Mouse (Mus musculus): ENCODE measurements at regions not wholly inside any gene's neighbourhood (a gene's known extent, or its start where the extent isn't known, plus 50 kb on each side); places are given as distances from the start of the nearest gene placed in this dataset.

DNA sequence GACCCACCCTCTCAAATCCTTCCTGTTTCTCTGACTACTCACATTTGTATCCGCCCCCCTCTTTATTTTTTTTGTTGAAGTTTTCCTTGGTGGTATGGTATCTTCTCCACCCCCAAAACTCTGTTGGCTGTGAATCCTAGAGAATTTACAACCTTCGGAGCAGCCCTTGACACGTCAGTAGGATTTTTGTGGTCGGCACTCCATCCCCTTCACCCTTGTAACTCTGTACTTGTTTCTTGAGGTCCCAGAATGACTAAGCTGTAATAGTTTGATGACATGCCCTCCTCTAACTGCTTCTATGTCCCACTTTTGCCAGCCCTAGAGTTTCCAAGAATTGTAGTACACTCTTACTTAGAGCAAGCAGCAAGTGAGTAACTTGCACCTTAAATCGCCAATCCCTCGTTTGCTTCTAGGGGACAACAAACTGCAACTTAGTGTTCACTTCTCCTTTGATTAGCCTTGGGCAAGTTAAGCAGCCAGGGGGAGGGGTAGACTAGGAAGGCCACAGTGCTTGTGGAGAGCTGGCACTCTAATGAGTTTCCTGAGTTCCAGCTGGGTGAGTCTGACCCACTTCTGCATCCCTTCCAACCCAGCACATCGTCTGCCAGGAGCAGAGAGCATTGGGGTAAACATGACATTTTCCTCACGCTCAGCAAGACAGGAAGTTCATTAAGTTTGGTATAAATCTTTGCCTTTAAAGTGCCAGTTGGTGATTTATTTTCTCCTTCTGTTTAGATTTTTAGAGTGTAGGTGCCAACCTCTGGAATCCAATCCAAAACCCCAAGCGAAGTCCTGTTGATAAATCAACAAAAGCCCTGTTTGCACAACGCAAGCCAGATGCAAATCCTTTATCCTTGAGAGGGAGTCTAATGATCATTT, 118.7 kb downstream of the Foxa2 start:
- intact Hi-C loops (cut with DNase I), result no loop called here
- no peak for DNase-seq

DNA sequence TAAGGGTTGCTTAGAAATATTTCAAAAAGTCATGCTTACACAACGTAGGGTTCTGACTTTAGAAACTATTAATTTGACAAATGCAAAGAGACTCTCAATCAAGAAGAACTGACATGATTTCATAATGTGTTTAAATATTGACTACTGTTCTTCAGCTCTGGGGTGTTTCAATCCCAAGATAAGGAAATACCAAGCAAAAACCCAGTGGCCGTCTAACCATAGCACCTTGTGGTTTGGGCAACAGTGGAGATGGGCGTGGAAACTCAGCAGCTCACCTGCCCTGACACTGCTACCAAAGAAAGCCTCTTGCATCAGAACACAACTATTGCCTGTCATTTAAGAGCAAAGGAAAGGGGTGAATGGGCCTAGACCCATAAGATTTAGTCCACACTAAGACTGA, 119.9 kb downstream of the Foxa2 start:
- intact Hi-C loops (cut with DNase I), result no loop called here

DNA sequence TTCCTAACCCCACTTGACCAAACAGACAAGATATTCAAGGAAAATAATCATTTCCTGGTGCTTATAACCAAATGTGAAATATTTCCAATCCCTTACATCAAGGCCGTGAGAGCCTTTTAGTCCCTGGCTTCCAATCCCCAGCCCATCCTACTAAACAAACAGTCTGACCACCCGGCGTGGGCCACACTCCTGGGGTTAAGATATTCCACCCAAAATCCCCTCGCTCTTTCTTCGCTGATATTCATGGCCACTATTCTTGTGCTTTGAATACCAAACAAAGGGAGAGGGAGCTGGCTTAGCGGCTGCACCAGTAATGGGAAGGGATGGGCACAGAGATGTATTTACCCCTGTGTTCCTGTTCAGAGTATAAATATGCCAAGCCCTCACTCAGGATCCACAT, 139.4 kb downstream of the Foxa2 start:
- DNase-seq, result no peak
- intact Hi-C loops (cut with DNase I), result no loop called here

More for the DNA sequence above, 119.9 kb downstream of the Foxa2 start:
- no peak for DNase-seq

DNA sequence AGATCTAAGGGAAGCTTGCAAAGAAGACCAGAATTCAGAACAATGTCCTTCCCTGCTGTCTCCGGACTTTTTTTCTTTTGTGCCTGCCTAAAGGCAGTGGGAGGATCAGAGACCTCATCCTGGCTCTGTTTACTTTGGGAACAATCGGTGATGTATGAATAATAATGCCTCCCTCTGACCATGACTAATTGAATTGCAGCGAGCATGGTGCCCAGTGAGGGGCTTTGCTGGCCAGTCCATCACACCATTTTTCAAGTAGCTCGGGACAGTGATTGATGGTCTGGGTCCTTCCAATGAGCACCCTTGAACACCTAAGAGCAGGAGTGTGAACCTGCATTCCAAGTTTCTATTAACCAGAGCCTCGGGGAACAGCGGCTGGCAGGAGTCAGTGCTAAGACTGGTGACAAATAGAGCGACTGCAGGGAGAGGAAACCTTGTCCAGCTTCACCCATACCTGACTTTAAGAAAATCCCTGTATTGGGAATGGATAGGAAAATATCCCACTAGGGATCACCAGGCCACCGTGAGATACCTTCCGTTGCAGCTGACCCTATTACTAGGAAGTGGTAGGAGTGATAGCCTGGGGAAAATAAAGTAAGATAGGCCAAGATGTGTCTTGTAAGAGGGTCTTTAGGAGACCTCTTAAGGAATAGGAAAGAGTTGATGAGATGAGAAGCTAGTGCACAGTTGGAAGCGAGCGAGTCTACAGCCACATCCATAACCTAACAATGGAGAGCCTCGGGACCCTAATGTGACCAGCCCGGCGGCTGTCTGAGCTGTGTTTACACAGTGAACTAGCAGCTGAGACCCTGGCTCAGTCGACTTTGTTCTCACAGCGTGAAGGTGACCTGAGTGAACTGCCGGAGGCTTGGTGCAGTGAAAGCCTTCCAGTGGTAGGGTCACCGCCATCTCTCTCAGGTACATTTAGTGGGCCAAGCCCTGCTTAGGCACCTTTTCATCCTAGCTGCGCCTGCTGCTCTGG, 140.7 kb downstream of the Foxa2 start:
- intact Hi-C loops (cut with DNase I), result no loop called here
- no peak for DNase-seq

DNA sequence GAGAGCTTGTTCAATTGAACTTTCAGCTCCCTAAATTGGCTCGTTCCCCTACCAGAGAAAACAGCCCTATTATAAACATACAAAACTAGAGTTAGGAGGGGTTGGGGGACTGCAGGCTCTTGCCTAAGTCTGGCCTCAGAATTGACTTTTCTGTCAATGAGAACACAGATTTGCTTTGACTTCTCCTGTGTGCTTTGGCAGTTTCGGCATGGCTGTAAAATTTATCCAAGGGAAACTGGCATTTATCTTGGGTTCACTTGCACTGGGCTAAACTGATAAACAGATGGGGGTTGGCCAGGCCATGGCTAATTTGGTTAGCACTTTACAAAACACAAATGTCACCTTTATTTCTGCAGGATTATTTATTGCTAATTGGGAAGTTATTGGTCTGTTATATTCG, 141.7 kb downstream of the Foxa2 start:
- DNase-seq, result no peak
- intact Hi-C loops (cut with DNase I), result no loop called here

DNA sequence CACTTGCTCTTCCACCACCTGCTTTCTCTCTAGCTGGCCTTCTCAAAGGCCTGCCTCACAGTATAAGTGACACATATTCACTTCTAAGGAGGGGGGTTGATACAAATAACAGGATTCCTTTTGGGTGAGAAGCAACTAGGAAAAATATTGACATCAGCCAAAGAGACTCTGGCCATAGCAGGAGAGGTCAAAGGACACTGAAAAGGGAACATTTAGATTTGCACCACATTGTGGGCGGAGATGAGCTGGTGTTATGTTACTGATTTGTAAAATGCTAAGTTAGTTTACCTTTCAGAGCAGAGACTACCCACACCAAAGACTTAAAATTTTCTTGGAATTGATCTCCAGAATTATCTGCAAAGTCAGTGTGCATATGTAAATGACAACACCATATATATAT, 147.5 kb downstream of the Foxa2 start:
- DNase-seq, result no peak
- intact Hi-C loops (cut with DNase I), result no loop called here

DNA sequence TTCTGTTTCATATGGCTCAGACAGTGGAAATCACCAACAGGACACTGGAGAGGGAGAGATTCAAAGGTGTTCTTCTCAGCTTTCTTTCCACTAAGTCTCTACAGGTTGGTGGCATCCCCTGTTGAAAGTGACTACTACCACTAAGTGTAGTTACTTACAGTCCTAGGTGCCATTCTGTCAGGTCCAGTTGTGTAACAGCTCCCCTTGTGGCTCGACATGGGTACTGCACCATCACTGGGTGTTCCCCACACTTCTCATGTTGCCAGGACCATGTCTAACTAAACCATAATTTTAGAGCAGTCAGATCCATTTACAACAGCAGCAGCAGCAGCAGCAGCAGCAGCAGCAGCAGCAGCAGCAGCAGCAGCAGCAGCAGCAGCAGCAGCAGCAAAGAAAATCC, 151.1 kb downstream of the Foxa2 start:
- DNase-seq, result no peak
- intact Hi-C loops (cut with DNase I), result no loop called here

DNA sequence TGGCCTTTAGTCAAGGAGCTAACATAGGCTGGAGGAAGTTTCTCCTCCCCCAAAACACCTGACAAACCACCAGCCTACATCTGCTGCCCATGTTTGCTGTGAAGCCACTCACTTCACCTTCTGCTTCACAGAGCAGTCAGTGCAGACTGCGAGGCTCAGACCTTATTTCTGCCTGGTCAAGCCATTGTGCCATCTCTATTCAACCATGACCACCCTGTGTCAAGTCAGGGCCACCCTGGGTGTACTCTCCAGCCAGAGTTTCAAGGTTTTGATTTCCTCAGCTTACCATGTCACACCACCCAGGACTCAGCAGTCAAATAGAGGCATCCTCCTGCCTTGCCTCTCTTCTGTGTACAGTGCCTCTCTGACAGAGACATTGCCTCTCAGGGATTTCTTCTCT, 152.6 kb downstream of the Foxa2 start:
- no peak for DNase-seq
- intact Hi-C loops (cut with DNase I), result loop anchor here (5.0 kb wide), 1 partner anchor 102 kb away; no protein-coding TSS in a partner anchor

DNA sequence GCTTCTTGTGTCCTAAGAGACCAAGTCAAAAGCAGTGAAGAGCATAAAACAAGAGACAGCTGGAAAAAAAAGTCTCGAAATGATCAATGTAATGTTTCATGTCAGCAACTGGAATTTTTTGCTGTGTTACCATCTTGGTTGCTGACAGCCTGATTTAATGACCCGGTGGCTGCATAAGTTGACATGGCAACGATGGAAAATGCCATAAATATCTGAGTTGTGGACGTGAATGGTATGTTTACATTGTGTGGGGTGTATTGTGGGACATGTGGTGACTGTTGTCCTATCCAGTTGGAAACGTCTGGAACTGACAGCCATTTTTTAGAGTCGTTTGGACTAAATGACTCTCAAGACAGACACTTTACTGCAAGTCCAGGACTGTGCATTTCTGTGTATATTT, 160.6 kb downstream of the Foxa2 start:
- intact Hi-C loops (cut with DNase I), result no loop called here
- no peak for DNase-seq

DNA sequence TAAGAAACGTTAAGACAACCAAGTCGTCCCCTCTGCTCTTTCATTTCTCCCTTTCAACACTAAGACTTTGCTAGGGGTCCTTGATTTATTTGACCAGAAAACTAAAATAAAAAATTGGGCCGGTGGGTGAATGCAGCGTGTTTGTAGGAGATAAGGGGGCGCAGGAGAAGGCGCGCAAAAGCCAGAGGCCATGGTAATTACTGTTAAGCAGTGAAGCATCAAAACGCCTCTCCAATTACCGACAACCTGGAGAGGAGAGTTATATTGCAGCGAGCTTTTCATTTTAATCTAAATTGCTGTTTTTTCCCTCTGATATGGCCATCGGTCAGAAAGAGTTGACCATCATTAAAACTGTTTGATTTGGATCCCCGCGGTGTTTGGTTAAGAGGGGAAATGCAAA, 168.9 kb downstream of the Foxa2 start:
- DNase-seq, result no peak
- intact Hi-C loops (cut with DNase I), result no loop called here

DNA sequence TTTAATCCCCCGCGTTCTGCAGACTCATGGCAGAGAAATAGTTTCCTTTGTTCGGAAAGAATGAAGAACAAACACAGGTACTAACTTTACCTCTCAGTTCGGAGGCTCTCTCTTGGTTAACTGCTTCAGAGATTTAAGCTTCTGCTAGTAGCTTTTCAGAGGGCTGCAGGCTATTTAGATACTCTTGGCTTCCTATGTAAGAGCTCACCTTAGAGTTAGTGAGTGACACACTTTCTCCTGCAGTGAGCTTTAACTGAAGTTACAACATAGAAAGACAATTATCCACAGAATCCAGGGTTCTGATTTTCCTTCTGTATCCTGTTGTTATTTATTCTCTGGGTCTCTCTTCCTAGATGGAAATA, 169.2 kb downstream of the Foxa2 start:
- DNase-seq, result no peak
- intact Hi-C loops (cut with DNase I), result no loop called here

DNA sequence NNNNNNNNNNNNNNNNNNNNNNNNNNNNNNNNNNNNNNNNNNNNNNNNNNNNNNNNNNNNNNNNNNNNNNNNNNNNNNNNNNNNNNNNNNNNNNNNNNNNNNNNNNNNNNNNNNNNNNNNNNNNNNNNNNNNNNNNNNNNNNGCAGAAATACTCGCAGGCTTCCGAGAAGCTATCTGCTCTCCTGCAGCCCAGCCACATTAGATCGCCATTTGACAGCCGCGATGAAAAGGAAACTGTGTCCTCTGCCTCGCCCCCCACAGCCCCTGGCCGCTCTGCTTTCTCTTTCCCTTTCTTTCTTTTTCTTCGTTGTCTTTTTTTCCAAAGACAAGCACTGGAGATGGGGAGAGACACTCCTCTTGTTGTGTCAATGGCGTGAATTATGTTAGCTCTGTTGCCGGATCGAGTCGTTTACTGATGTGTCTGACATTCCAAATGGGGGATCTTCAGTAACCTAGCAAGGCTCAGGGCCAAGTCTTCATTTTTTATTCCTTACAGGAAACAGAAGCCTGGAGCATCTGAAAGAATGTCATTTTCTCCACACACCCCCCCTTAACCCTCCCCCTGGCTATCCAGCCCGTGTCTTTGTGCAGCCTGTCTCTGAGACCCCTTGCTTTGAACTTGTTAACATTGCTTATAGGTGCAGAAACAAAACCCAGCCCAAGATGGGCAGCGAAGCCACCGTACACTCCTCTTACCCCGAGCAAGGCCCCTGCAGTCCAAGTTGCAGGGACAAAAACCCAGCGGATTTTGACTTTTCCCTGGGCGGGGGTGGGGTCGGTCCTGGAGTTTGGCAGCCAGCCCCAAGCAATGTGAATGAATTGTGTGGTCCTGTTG, 169.8 kb downstream of the Foxa2 start:
- no peak for DNase-seq
- intact Hi-C loops (cut with DNase I), result no loop called here

DNA sequence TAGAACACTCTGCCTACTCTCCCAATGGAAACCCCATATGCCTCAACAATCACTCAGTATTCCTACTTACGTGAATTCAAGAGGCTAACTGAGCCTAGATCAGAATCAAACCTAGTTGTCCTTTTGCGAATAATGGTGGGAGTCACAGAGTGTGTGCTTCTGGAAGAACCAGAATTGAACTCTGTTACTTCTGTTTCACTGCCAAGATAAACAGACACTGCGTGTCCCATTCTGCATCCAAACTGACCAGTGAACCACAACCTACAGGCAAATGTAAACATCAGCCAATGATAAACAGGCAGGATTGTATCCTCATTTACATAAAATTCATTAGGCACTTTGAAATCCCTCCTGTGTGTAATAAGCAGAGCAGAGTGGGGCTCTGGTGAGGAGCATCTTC, 173.8 kb downstream of the Foxa2 start:
- intact Hi-C loops (cut with DNase I), result no loop called here
- DNase-seq, result no peak

DNA sequence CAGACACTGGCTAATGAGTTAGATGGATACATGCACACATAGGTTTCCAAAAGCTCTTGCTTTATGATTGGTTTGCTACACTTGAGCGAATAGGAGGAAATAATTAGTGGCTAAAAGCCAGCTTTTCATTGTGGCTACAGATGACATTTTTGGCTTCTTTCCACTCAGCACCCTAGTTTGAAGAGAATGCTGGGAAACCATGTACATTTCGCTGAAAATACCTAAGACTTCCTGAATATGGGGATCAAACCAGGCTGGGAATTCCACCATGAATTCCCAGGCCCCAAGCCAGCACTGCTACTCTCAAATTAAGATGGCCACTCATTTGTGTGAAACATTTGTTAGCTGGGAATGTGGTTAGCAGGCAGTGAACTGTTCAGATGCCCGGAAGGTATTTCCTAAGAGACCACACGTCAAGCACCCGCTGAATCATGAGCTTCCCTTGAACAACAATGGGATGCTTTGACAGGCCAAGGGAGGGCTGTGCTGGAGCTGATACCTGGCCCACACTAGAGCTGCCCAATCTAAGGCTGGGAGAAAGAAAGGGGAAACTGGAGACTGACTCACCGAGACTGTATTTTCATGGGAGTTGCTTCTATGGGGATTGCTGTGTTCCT, 195.5 kb downstream of the Foxa2 start:
- no peak for DNase-seq
- intact Hi-C loops (cut with DNase I), result no loop called here

DNA sequence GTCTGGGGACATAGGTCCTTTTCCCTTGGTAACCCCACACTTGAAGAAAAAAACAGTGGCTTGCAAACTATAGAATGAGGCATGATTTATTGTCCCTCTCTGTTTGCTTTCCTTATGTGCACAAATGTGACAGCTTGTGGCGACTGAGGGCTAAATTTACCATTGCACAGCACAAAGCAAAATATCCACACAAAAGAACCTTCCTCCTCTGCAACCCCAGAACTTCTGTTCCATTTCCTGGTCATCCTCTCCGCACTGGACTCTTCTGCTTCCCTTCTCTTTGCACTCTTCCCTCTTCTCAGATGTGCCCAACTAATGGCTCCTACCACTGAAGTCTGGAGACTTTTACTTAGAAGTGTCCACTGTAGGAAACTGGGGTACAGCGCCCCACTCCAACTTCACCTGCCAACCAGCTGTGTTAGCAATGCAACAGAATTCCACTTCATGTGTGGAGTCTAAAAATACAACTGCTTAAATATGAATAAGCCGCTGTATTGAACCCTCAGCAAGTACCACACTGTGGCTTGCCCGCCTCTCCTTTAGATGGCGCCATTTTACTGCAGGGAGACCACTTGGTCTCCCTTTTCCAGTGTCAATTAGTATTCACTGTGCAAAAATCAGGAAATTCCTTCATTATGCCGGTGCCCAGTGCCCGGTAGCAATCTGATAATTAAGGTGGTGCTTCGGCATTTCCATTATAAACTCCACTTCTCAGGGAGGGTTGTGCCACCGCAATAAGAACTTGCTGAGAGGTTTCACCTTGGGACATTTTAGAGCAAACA, 199.6 kb downstream of the Foxa2 start:
- intact Hi-C loops (cut with DNase I), result no loop called here
- no peak for DNase-seq

DNA sequence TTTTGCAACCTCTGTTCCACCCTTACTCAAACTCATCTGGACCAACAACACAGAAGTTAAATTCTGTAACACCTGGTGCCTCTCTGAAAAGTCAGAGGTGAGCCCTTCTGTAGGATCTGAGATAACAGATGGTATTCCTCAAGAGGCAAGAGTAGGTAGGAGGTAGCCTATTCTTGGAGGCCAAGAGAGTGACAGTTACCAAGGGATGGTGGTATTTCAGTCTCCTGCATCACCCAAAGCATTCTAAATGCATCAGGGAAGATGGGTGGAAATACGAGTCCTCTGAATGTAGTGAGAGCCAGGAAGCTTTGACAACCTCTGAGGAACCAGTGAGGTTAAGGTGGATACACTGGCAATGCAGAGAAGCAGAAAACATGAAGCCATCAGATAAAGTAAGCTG, 201.5 kb downstream of the Foxa2 start:
- intact Hi-C loops (cut with DNase I), result no loop called here
- no peak for DNase-seq

DNA sequence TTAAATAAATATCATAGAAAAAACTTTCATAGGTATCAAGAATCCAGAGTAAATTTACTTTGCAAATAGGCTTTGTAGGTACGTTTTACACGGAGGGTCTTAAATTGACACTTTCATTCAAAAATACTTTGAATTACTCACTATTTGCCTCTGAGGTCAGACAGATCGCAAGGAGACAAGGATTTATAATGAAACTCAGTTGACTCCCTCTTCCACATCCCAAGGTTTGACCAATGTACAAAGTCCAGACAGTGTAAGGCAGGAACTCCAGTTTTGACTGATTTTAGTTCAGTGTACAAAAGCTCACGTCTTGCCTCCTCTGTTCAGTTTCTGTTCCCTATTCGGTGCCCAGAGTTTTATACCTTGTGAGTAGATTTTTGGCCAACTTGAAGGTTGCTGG, 205.8 kb downstream of the Foxa2 start:
- intact Hi-C loops (cut with DNase I), result no loop called here
- no peak for DNase-seq

DNA sequence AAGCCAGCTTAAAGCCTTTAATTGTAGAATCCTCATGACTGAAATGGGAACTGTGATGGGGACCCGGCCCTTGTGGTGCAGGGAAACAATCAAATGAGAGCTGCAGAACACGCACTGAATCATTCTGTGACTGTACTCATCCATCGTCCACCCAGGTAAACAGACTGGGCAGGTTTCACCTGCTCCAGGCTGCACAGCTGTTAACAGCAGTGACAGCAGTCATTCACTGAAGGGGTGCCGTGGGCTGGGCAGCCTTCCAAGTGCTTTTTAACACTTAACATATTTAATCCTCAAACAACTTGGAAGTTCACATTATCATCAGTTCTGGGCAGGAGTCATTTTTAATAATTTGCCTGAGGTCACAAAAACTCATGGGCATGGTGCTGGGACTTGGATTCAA, 208.2 kb downstream of the Foxa2 start:
- DNase-seq, result no peak
- intact Hi-C loops (cut with DNase I), result no loop called here

DNA sequence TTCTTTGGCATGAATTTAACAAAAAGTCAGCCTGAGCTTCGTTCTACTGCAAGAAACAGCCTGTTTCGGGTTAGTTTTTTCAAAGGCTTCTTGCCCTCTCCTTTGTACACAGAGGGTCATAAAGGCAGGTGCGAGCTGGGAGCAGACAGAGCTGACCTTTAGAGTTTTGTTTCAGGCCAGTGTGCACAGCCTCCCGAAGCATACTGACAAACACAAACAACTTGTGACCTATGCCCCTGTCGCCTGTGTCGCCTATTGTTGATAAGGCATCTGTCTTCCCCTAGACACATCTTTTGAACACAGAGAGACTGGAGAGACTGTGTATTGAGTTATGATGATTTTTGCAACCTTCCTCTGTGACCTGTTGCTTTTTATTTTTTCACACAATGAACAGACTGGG, 216.2 kb downstream of the Foxa2 start:
- intact Hi-C loops (cut with DNase I), result no loop called here
- no peak for DNase-seq

DNA sequence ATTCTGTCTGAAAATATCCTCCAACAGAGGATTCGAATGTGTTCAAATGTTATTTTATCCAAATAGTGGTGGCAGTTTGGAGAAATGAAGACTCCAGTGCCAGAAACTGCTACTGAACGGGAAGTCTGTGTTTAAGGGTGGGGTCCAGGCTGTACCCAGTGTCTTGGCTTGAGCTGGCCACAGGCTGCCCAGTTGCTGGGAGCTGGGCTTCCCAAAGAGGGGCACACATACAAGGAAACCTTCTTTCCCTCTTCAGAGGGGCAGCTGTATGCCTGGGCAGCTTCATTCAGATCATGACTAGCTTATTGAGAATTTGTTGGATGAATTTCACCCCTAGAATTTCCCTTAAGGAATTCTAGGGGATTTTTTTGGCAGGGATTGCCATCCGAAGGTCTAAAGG, 229.8 kb downstream of the Foxa2 start:
- intact Hi-C loops (cut with DNase I), result no loop called here
- DNase-seq, result no peak

Data from gastrocnemius, postnatal 36 days (tissue).